Mouse (Mus musculus): Measurements from ENCODE around the gene Ntrk2.

DNA sequence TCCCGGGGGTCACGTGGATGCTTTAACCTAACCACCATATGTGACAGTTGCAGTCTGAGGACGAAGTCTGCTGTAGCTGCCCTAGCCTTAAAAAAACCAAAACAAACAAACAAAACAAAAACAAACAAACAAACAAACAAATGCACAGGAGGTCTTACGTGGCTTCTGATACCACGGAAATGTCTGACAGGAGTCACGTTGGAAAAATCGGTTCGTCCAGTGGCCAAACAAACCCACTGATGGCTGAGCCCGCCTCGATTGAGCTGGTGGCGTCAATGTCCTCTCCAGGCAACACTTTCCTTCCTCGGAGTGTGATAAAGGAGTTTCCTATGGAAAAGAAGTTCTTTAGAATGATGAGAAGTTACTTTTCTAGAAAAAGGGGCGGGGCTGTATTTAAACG lies 27.1 kb upstream of the Ntrk2 start:
- TF ChIP-seq CTCF (IDR thresholded peaks at IDR 0.05; ENCODE audit: insufficient read depth, low read length) (no peak), POLR2A (IDR thresholded peaks at IDR 0.05; ENCODE audit: borderline replicate concordance, extremely low read depth, low read depth, low read length) (no peak)

Measured in lung, adult 2 months (tissue).